9 mouse cellular contexts compared by ENCODE assay signal in the genomic region with DNA sequence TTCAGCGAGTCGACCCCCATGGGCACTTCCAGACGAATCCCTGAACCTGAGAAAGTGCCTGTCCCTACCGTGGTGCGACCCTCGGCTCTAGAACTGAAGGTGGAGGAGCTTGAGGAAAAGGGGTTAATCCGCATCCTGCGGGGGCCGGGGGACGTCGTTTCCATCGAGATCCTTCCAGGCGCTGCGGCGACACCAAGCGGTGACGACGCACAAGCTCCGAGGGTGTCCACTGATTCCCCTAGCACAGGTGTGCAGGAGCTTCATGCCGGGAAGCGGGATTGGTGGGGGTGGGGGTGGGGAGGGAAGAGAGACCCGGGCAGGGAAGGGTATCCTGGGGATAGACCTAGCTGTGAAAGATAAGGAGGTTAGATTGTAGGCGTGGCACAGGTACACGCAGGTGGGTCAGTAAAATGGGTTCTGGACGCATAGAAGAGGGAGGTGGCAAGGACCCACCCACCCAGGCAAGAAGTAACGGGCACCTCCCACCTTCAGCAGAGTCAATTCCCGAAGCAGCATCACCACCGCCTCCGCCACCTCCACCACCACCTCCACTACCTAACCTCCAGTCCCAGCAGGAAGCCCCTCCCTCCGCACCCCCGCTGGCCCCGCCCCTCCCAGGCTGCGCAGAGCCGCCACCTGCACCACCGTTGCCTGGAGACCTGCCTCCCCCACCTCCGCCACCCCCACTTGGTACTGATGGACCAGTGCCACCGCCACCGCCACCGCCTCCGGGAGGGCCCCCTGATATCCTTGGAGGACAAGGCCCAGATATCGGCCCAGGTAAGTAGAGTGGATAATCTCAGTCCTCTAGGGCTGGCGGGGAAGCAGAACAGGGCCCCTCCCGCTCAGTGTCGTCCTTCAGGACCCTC. TPM values are rescaled to one million over a fixed set of nuclear protein-coding genes. Genes with fewer than 3 reads are reported as not detected.
DNase-seq lines count a peak whose midpoint lies in the region; ATAC-seq lines count a peak whose summit lies in the region.
"Had no signal": no experiment of that assay in that cellular context is flagged by ENCODE, and none has a peak within 500 bp of the region (broad histone marks: within the 10 kb centered on the region; RNA-seq: fewer than 3 reads in every experiment).

No protein-coding gene starts in this region.

- peak overlapping the region; percentile 45 for H3K4me2 ChIP-seq in hindbrain, embryonic 16.5 days (ENCODE audit: low read length)
- H3K4me2 ChIP-seq in stomach, embryonic 16.5 days (ENCODE audit: low read depth, low read length): peak overlapping the region; percentile 41

- under 1% methylated on average over 30 of the region's 44 CpGs for WGBS in hindbrain, embryonic 16.5 days
- 10% methylated on average over 43 of the region's 44 CpGs for WGBS in stomach, embryonic 16.5 days

- H3K4me1 ChIP-seq in hindbrain, embryonic 16.5 days (ENCODE audit: control insufficient read depth, insufficient read depth, low read depth, low read length): peaks cover 10% of the 10 kb centered on the region
- H3K4me1 ChIP-seq in stomach, embryonic 16.5 days (ENCODE audit: control insufficient read depth, insufficient read depth, low read length): peaks cover 11% of the 10 kb centered on the region

- H3K27me3 ChIP-seq in hindbrain, embryonic 16.5 days (replicated peaks; ENCODE audit: control insufficient read depth, insufficient read depth, low read length): peaks cover 65% of the 10 kb centered on the region
- H3K27me3 ChIP-seq in stomach, embryonic 16.5 days (ENCODE audit: control insufficient read depth, insufficient read depth, low read length): peaks cover 51% of the 10 kb centered on the region

- peak overlapping the region; percentile 33 for H3K9ac ChIP-seq in hindbrain, embryonic 16.5 days (ENCODE audit: low read depth, low read length)
- peak overlapping the region; percentile 16; the same call in 1 of the 2 replicates for H3K9ac ChIP-seq in stomach, embryonic 16.5 days (ENCODE audit: low read length)

- H3K9me3 ChIP-seq in hindbrain, embryonic 16.5 days (ENCODE audit: control insufficient read depth, low read length): no peaks in the 10 kb centered on the region
- H3K9me3 ChIP-seq in stomach, embryonic 16.5 days (replicated peaks; ENCODE audit: control insufficient read depth, low read length): no peaks in the 10 kb centered on the region

- ATAC-seq in hindbrain, embryonic 16.5 days: peak; percentile 55
- ATAC-seq in stomach, embryonic 16.5 days (ENCODE audit: insufficient read depth, low FRiP score): no peak

- no peak overlapping the region for H3K27ac ChIP-seq in hindbrain, embryonic 16.5 days (ENCODE audit: low read depth, low read length)
- no peak overlapping the region for H3K27ac ChIP-seq in stomach, embryonic 16.5 days (ENCODE audit: low read length)

- H3K4me3 ChIP-seq in hindbrain, embryonic 16.5 days (ENCODE audit: low read length): peak overlapping the region; percentile 30
- H3K4me3 ChIP-seq in stomach, embryonic 16.5 days (replicated peaks; ENCODE audit: low read length): peak overlapping the region; percentile 26

- H3K36me3 ChIP-seq in hindbrain, embryonic 16.5 days (ENCODE audit: control insufficient read depth, insufficient read depth, low read length): peaks cover 11% of the 10 kb centered on the region
- H3K36me3 ChIP-seq in stomach, embryonic 16.5 days (ENCODE audit: control insufficient read depth, insufficient read depth, low read length): no peaks in the 10 kb centered on the region

- DNase-seq in adrenal gland, postnatal 14 days: peak; percentile 67
- no peak for DNase-seq in adrenal gland, adult (ENCODE audit: inconsistent age in 2 of 2, low spot score in 1 of 2)
- peak; percentile 19 for DNase-seq in thymus, postnatal 14 days
- no peak for DNase-seq in thymus, adult 18-20 months
- peak; percentile 33 to 39 for DNase-seq in lung, postnatal 4 days
- DNase-seq in MN1 (ENCODE audit: low spot score): no peak

RNA-seq across cellular contexts. Expression of gene 1700023F06Rik, which starts 15.2 kb away (rescaled TPM):
- total RNA-seq in adrenal gland, postnatal 14 days (2021): 0.45 and 0.93 TPM in 2 replicates
- 1.9 and 3.0 TPM in 2 replicates for polyA plus RNA-seq in hindbrain, embryonic 16.5 days (2015; fragmentation: Nextera tagmentation; extraction: Ambion mirVana)
- polyA plus RNA-seq in stomach, embryonic 16.5 days (2015; fragmentation: Nextera tagmentation; extraction: Ambion mirVana): 0.67 and 0.83 TPM in 2 replicates
- polyA plus RNA-seq: liver, embryonic 16.5 days had no signal

RNA-seq across cellular contexts. Expression of gene Fmnl1, which starts 22.3 kb away (rescaled TPM):
- total RNA-seq in adrenal gland, postnatal 14 days (2021): 14.4 and 30.4 TPM in 2 replicates
- 7.6 and 8.6 TPM in 2 replicates for polyA plus RNA-seq in hindbrain, embryonic 16.5 days (2015; fragmentation: Nextera tagmentation; extraction: Ambion mirVana)
- polyA plus RNA-seq in stomach, embryonic 16.5 days (2015; fragmentation: Nextera tagmentation; extraction: Ambion mirVana): 3.5 and 4.4 TPM in 2 replicates

RNA-seq across cellular contexts. Expression of gene Spata32, which starts 25.0 kb away (rescaled TPM):
- not detected in 2 replicates for total RNA-seq in adrenal gland, postnatal 14 days (2021)
- 0.99 and 1.3 TPM in 2 replicates for polyA plus RNA-seq in hindbrain, embryonic 16.5 days (2015; fragmentation: Nextera tagmentation; extraction: Ambion mirVana)
- polyA plus RNA-seq in stomach, embryonic 16.5 days (2015; fragmentation: Nextera tagmentation; extraction: Ambion mirVana): not detected in 2 replicates
- polyA plus RNA-seq: liver, embryonic 16.5 days had no signal

Comparison
In these comparisons a context has a peak if more than half of its experiments do, and no peak if none do; other contexts are left out.
1. DNase-seq: peak in adrenal gland, postnatal 14 days (single experiment), thymus, postnatal 14 days (single experiment) and lung, postnatal 4 days (2 of 2); none in adrenal gland, adult (0 of 2), thymus, adult 18-20 months (0 of 2) and MN1 (single experiment).